Mouse (Mus musculus) frontal cortex, adult (tissue): ENCODE measurements around the gene Tmem235.
A peak's percentile ranks its signal among the peaks of the same experiment; 100 is the strongest.

Source experiments
- ATAC-seq: cut with Nextera tagmentation; 2 replicates; pipeline ENCODE4 v1.9.2; 2017; ENCODE audit warnings: mild to moderate bottlenecking, moderate library complexity, mixed read lengths; ENCODE audit not compliant: low TSS enrichment

Tmem235 gene

GRCm38 (mm10) chr11:117864805-117865204 is 4.3 kb downstream of the Tmem235 start:
- no peak for ATAC-seq

- no peak for ATAC-seq
Measured at GRCm38 (mm10) chr11:117865988-117866387, 5.4 kb downstream of the Tmem235 start.

- ATAC-seq, result peak; percentile 56
Measured at GRCm38 (mm10) chr11:117870688-117871365, 10.3 kb downstream of the Tmem235 start.

- ATAC-seq, result 0 out of 2 replicates have a peak, but pooled peaks have one; percentile 25
Measured at GRCm38 (mm10) chr11:117871376-117871775, 10.8 kb downstream of the Tmem235 start.

- no peak for ATAC-seq
Measured at GRCm38 (mm10) chr11:117871911-117872584, 11.5 kb downstream of the Tmem235 start.

- ATAC-seq, result peak; percentile 84
Measured at GRCm38 (mm10) chr11:117872861-117873608, 12.5 kb downstream of the Tmem235 start, which contains the start of gene Tha1. Gene Tha1, minus strand, starts transcription at chr11:117873481.

- ATAC-seq, result no peak
Measured at GRCm38 (mm10) chr11:117874419-117874818, 13.9 kb downstream of the Tmem235 start.

GRCm38 (mm10) chr11:117875681-117876080 is 15.1 kb downstream of the Tmem235 start:
- no peak for ATAC-seq

GRCm38 (mm10) chr11:117877917-117878745 is 17.6 kb downstream of the Tmem235 start:
- ATAC-seq, result peak; percentile 62

GRCm38 (mm10) chr11:117878892-117879291 is 18.3 kb downstream of the Tmem235 start:
- ATAC-seq, result no peak

- no peak for ATAC-seq
Measured at GRCm38 (mm10) chr11:117879676-117880075, 19.1 kb downstream of the Tmem235 start.

- no peak for ATAC-seq
Measured at GRCm38 (mm10) chr11:117880336-117880976, 19.9 kb downstream of the Tmem235 start.

- no peak for ATAC-seq
Measured at GRCm38 (mm10) chr11:117880977-117881358, 20.4 kb downstream of the Tmem235 start.

- no peak for ATAC-seq
Measured at GRCm38 (mm10) chr11:117881787-117882186, 21.2 kb downstream of the Tmem235 start.

GRCm38 (mm10) chr11:117882208-117882607 is 21.7 kb downstream of the Tmem235 start:
- no peak for ATAC-seq

- ATAC-seq, result no peak
Measured at GRCm38 (mm10) chr11:117886000-117886399, 25.4 kb downstream of the Tmem235 start.

GRCm38 (mm10) chr11:117888168-117888852 is 27.8 kb downstream of the Tmem235 start:
- no peak for ATAC-seq

- no peak; the same call in 1 of the 2 replicates for ATAC-seq
Measured at GRCm38 (mm10) chr11:117888853-117889822, 28.6 kb downstream of the Tmem235 start.

GRCm38 (mm10) chr11:117889887-117890340 is 29.4 kb downstream of the Tmem235 start:
- ATAC-seq, result no peak
